Mouse (Mus musculus): Measurements from ENCODE around the gene AI464131.

DNA sequence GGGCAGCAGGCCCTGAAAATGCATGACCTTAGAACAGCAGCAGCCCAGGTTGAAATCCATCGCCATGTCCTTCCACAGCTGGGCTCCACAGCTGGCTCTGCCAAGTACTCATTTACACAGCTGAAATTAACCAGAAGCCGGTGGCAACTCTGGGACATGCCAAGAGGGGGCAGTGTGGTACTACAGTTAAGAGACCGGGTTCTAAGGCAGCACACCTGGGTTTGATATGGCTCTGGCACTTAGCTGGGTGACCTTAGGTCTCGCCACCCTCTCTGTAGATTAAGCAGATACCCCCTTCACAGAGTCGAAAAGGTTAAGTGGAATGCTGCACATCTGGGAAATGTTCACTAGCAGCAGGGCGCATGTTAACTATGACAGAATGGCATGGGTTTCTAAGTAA, 49.7 kb upstream of the AI464131 start:
- peak; percentile 81 for TF ChIP-seq CTCF (IDR thresholded peaks at IDR 0.05; ENCODE audit: low read depth)
- no peak for TF ChIP-seq EP300 (optimal IDR thresholded peaks at IDR 0.05)

Measured in stomach, postnatal 0 days (tissue).